Mouse (Mus musculus) lung, embryonic 16.5 days (tissue): Measurements from ENCODE around the gene Klhl11. TPM values are rescaled to one million over a fixed set of nuclear protein-coding genes. Genes with fewer than 3 reads are reported as not detected.

Experiments
- ATAC-seq: fragments of 200-750 bp; cut with Nextera tagmentation; 2 replicates; pipeline ENCODE4 v1.8.0; 2017; ENCODE audit warnings: low read depth, mild to moderate bottlenecking, moderate library complexity
- H3K27ac ChIP-seq: fragments of 300-500 bp; sonication (generic); 2 replicates; pipeline ENCODE4 v1.5.1; 2014; ENCODE audit warnings: mild to moderate bottlenecking, control low read depth, low read length
- H3K27me3 ChIP-seq: fragments of 300-500 bp; sonication (generic); 2 replicates; pipeline ENCODE4 v1.6.1; 2014; ENCODE audit warnings: low read depth, low read length, mixed read lengths; ENCODE audit not compliant: control insufficient read depth, insufficient read depth
- H3K36me3 ChIP-seq: fragments of 300-500 bp; sonication (generic); 2 replicates; pipeline ENCODE4 v1.6.1; 2014; ENCODE audit warnings: low read length; ENCODE audit not compliant: control insufficient read depth, insufficient read depth
- H3K4me1 ChIP-seq: fragments of 300-500 bp; sonication (generic); replicated peaks from 2 replicates; pipeline ENCODE4 v1.6.1; 2014; ENCODE audit warnings: low read length, mixed read lengths; ENCODE audit not compliant: control insufficient read depth, insufficient read depth
- H3K4me2 ChIP-seq: fragments of 300-500 bp; sonication (generic); 2 replicates; pipeline ENCODE4 v1.6.1; 2014; ENCODE audit warnings: low read depth, low read length, control low read depth
- H3K4me3 ChIP-seq: fragments of 300-500 bp; sonication (generic); 2 replicates; pipeline ENCODE4 v1.5.1; 2014; ENCODE audit warnings: mild to moderate bottlenecking, low read length, control low read depth
- H3K9ac ChIP-seq: fragments of 300-500 bp; sonication (generic); 2 replicates; pipeline ENCODE4 v1.6.1; 2014; ENCODE audit warnings: low read length, control low read depth
- H3K9me3 ChIP-seq: fragments of 300-500 bp; sonication (generic); 2 replicates; pipeline ENCODE4 v1.6.1; 2016; ENCODE audit warnings: low read length; ENCODE audit not compliant: control insufficient read depth
- WGBS: fragments of 180-500 bp; shearing (Covaris S2); extraction: QIAGEN DNeasy Blood & Tissue Kit; methylation state at CpG from one replicate; pipeline ENCODE4 v1.1.7; 2014; 5-methylcytosine and 5-hydroxymethylcytosine counted together
- polyA plus RNA-seq: library from polyadenylated mRNA; unstranded; fragments of >200 nt; fragmentation: Nextera tagmentation; extraction: Ambion mirVana; gene quantifications from 2 replicates; pipeline ENCODE4 v1.2.1, GENCODE M21; 2015

The Klhl11 gene
- polyA plus RNA-seq, 1 experiment from 2014 or later: 8.4 TPM

GRCm38 (mm10) chr11:100510556-100510955, 38.0 kb upstream of the Klhl11 start:
- 91% methylated on average over 2 of the region's 2 CpGs for WGBS
- H3K27me3 ChIP-seq: no peaks in the 10 kb centered on the region
- no peaks in the 10 kb centered on the region for H3K4me1 ChIP-seq
- no peak overlapping the region for H3K4me3 ChIP-seq
- no peak overlapping the region for H3K27ac ChIP-seq
- ATAC-seq: no peak
- peaks cover 64% of the 10 kb centered on the region for H3K36me3 ChIP-seq
- H3K9ac ChIP-seq: no peak overlapping the region
- no peak overlapping the region for H3K4me2 ChIP-seq
- H3K9me3 ChIP-seq: no peaks in the 10 kb centered on the region

GRCm38 (mm10) chr11:100505997-100506396, 33.5 kb upstream of the Klhl11 start:
- ATAC-seq: no peak
- no peaks in the 10 kb centered on the region for H3K4me1 ChIP-seq
- no peak overlapping the region for H3K4me2 ChIP-seq
- no peak overlapping the region for H3K27ac ChIP-seq
- peaks cover 54% of the 10 kb centered on the region for H3K36me3 ChIP-seq
- 93% methylated on average over 8 of the region's 8 CpGs for WGBS
- no peaks in the 10 kb centered on the region for H3K27me3 ChIP-seq
- no peak overlapping the region for H3K4me3 ChIP-seq
- no peak overlapping the region for H3K9ac ChIP-seq
- no peaks in the 10 kb centered on the region for H3K9me3 ChIP-seq

- ATAC-seq: no peak
- Histone ChIP-seq H3K9me3 (no peaks in the 10 kb centered on the region), H3K27me3 (no peaks in the 10 kb centered on the region)
Measured at GRCm38 (mm10) chr11:100504990-100505660, 32.6 kb upstream of the Klhl11 start.

GRCm38 (mm10) chr11:100501321-100501720, 28.8 kb upstream of the Klhl11 start:
- Histone ChIP-seq H3K4me1 (no peaks in the 10 kb centered on the region), H3K9me3 (no peaks in the 10 kb centered on the region), H3K4me3 (no peak overlapping the region), H3K36me3 (peaks cover 62% of the 10 kb centered on the region), H3K27ac (no peak overlapping the region), H3K9ac (no peak overlapping the region), H3K4me2 (no peak overlapping the region), H3K27me3 (no peaks in the 10 kb centered on the region)
- 43% methylated on average over 6 of the region's 6 CpGs for WGBS
- ATAC-seq: no peak

More at GRCm38 (mm10) chr11:100504990-100505660, 32.6 kb upstream of the Klhl11 start:
- Histone ChIP-seq H3K4me2 (no peak overlapping the region), H3K27ac (no peak overlapping the region), H3K36me3 (peaks cover 56% of the 10 kb centered on the region), H3K4me1 (no peaks in the 10 kb centered on the region), H3K4me3 (no peak overlapping the region), H3K9ac (no peak overlapping the region)
- WGBS: 91% methylated on average over 12 of the region's 12 CpGs

GRCm38 (mm10) chr11:100500651-100501050, 28.1 kb upstream of the Klhl11 start:
- Histone ChIP-seq H3K9me3 (no peaks in the 10 kb centered on the region), H3K9ac (no peak overlapping the region), H3K36me3 (peaks cover 62% of the 10 kb centered on the region), H3K4me3 (no peak overlapping the region), H3K4me1 (no peaks in the 10 kb centered on the region), H3K4me2 (no peak overlapping the region), H3K27ac (no peak overlapping the region), H3K27me3 (no peaks in the 10 kb centered on the region)
- 82% methylated on average over 7 of the region's 7 CpGs for WGBS
- no peak for ATAC-seq

- H3K9me3 ChIP-seq: no peaks in the 10 kb centered on the region
- H3K9ac ChIP-seq: no peak overlapping the region
- no peak overlapping the region for H3K4me2 ChIP-seq
- no peak overlapping the region for H3K27ac ChIP-seq
- H3K4me3 ChIP-seq: no peak overlapping the region
- H3K27me3 ChIP-seq: no peaks in the 10 kb centered on the region
- no peak for ATAC-seq
- 67% methylated on average over 3 of the region's 3 CpGs for WGBS
- H3K4me1 ChIP-seq: no peaks in the 10 kb centered on the region
- H3K36me3 ChIP-seq: peaks cover 62% of the 10 kb centered on the region
Measured at GRCm38 (mm10) chr11:100500241-100500640, 27.7 kb upstream of the Klhl11 start.

GRCm38 (mm10) chr11:100493771-100494170, 21.2 kb upstream of the Klhl11 start:
- no peaks in the 10 kb centered on the region for H3K27me3 ChIP-seq
- H3K4me3 ChIP-seq: no peak overlapping the region
- ATAC-seq: no peak
- no peaks in the 10 kb centered on the region for H3K9me3 ChIP-seq
- H3K4me1 ChIP-seq: no peaks in the 10 kb centered on the region
- WGBS: 90% methylated on average over 12 of the region's 12 CpGs
- no peak overlapping the region for H3K4me2 ChIP-seq
- H3K36me3 ChIP-seq: peaks cover 63% of the 10 kb centered on the region
- H3K27ac ChIP-seq: no peak overlapping the region
- no peak overlapping the region for H3K9ac ChIP-seq

GRCm38 (mm10) chr11:100490951-100491350, 18.4 kb upstream of the Klhl11 start:
- no peak overlapping the region for H3K4me3 ChIP-seq
- no peak overlapping the region for H3K4me2 ChIP-seq
- no peak for ATAC-seq
- whole genome bisulfite sequencing: 89% methylated on average over 6 of the region's 6 CpGs
- no peak overlapping the region for H3K9ac ChIP-seq
- H3K27me3 ChIP-seq: no peaks in the 10 kb centered on the region
- H3K4me1 ChIP-seq: no peaks in the 10 kb centered on the region
- H3K27ac ChIP-seq: no peak overlapping the region
- no peaks in the 10 kb centered on the region for H3K9me3 ChIP-seq
- peaks cover 45% of the 10 kb centered on the region for H3K36me3 ChIP-seq

- H3K4me1 ChIP-seq: no peaks in the 10 kb centered on the region
- WGBS: 83% methylated on average over 8 of the region's 8 CpGs
Measured at GRCm38 (mm10) chr11:100485801-100486538, 13.4 kb upstream of the Klhl11 start.

More at GRCm38 (mm10) chr11:100485801-100486538, 13.4 kb upstream of the Klhl11 start:
- ATAC-seq: peak; percentile 59; the same call in 1 of the 2 replicates
- Histone ChIP-seq H3K4me3 (no peak overlapping the region), H3K9me3 (no peaks in the 10 kb centered on the region), H3K27ac (no peak overlapping the region), H3K27me3 (no peaks in the 10 kb centered on the region), H3K9ac (no peak overlapping the region), H3K36me3 (peaks cover 40% of the 10 kb centered on the region), H3K4me2 (no peak overlapping the region)
